Mouse (Mus musculus): ENCODE measurements around the gene 1700122O11Rik.

Gene 1700122O11Rik

DNA sequence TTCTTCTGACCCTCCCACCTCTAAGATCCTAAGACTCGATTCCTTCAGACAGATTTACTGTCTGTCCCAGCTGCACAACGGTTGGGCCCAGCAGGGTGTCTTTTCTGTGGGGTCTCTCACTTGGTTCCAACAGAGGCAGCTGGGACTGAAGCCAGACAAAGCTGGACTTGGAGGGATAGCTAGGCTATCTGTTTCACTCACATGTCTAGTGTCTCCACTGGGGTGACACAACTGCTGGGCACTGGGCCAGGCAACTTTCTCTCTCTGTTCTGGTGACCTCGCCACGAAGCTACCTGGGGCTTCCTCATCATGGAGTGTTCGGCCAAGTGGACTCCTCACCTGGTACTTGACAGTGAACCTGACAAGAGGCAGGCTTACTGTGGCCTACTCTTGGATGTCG lies 10.4 kb downstream of the 1700122O11Rik start:
- no peak for DNase-seq (ENCODE audit: low spot score in 2 of 2)

DNA sequence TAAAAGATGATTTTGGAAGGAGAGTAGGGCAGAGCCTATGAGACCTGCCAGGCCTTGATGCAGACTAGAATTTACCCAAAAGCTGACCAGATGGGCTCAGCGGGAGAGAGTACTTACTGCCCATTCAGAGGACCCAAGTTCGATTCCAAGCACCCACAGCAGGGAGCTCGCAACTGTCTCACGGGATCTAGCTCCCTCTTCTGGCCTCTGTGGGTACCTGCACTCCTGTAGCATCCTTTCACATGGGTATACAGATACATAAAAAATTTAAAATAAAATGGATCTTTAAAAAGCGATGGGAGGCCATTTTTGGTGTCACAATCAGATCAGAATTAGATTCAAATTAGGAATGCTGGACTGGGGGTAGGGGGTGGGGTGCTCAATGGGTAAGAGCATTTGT lies 11.1 kb downstream of the 1700122O11Rik start:
- no peak for DNase-seq (ENCODE audit: low spot score in 2 of 2)

DNA sequence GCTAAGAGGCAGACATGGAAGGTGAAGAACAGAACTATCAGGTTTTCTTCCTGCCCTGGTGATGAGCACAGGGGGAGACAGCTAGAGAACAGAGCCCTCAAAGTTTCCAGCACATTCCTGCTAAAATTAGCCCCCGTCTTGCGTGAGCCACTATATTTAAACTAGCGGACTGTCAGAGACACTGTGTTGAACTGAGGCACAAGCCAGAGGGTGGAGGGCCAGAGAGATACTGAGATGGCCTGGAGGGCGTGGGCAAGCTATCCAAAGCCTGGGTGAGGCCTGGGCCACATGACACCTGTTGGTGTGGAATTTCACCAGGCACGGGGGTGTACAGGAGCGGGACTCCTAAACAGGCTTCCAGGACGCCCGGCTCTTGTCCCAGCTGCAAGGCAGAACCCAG lies 14.0 kb downstream of the 1700122O11Rik start:
- no peak for DNase-seq (ENCODE audit: low spot score in 2 of 2)

DNA sequence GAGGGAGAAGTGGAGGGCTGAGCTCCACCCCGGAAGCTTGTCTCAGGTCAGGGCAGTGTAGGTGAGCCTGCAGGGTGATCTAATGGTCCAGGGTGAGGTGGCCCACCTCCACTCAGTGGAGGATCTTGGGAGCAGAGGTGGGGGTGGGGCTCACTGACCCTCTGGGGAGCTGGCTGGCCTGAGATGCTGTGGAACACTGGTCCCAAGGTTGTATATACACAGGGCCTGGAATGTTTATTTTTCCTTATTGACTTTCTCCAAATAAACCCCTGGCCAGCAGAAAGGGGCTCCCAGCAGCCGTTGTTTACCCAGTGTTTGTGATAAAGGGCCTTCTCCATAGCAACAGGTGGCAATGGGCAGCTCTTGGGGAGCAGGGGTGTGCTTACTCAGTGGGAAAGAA lies 18.5 kb downstream of the 1700122O11Rik start:
- DNase-seq (ENCODE audit: low spot score in 2 of 2) = no peak

DNA sequence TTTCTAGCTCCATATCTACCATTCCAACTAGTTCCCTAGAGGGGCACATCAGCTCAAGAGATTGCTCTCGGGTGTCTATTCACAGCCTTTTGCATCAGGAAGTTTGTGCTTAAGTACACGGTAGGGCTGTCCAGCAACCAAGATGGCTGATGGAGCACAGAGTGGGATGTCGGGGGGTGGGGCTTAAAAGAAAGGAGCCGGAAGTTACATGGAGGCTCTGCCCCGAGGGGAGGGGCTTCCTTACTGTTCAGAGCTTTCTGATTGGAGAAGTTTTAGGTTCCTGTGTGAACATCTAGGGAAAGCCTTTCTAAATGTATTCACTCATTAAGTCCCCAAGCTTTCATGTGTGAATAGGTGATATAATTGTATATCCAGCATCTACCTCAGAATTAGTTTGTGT lies 21.5 kb downstream of the 1700122O11Rik start:
- DNase-seq (ENCODE audit: low spot score in 2 of 2) = no peak

DNA sequence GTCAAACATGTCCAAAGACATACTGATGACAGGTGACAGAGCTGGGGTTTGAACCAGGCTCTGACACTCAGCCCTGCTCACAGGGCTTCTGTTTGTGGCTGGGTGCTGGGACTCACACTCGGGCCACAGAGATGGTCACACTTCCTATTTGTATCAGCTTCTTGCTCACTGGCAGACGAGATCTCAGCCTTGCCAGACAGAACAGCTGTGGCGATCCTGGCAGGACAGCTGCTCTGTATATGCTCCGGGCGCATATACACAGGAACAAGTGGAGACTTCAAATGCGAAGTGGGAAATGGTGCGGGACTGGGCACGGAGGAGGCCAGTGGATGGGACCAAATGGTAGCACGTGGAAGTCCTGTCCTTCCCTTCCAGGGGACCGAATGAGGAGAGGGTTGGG lies 25.5 kb downstream of the 1700122O11Rik start:
- no peak for DNase-seq (ENCODE audit: low spot score in 2 of 2)

DNA sequence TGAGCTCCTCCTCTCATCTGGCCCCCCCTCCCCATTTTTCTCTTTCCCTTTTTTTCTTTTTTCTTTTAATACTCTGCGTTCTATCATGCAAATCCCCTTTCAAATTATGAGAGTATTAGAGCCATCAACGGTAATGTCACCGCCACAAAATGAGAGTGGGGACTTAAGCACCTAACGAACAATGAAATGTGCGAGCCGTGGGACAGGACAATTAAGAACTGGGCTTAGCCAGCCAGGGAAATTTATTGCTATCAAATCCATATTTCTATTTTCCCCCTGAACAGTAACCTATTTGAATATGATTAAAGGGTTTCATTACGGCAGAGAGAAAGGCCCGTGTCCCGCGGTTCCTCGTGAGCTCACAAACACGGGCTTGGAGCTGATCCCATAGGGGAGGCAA lies 27.0 kb downstream of the 1700122O11Rik start:
- DNase-seq (ENCODE audit: low spot score in 2 of 2) = no peak

DNA sequence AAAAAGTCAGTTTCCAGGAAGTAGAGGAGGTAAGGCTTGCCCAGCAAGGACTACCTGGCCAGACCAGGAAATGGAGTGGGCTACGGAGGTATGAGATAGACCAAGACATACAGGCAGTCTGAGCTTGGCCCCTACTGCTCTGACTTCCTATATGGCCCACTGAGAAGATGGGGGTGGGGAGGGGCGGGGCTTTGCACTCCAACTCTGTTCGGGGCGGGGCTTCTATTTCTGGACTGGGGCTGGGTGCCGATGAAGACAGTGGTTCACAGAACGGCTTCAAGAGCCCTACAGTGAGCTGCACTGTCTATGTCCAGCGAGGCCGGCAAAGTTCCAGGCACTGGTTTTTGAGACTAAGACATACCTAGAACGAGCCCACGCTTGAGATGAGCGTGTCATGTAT lies 27.8 kb downstream of the 1700122O11Rik start:
- DNase-seq (ENCODE audit: low spot score in 2 of 2) = no peak

DNA sequence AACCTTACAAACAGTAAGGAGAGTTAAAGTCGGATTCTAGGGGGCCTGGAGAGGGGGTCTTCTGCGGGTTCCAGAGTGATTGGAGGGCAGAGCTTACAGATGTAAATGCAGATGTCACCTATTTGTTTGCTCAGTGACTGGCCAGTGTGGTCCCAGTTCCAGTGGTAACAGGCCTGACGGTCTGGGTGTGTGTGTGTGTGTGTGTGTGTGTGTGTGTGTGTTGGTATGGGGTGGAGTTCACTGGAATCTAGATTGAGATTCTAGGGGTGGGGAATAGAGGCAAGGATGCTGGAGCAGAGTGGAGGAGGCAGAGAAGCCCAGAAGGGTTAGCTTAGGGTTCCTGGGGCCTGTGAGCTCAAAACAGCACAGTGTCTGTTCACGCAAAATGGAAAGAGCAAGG lies 32.3 kb downstream of the 1700122O11Rik start:
- no peak for DNase-seq (ENCODE audit: low spot score in 2 of 2)

DNA sequence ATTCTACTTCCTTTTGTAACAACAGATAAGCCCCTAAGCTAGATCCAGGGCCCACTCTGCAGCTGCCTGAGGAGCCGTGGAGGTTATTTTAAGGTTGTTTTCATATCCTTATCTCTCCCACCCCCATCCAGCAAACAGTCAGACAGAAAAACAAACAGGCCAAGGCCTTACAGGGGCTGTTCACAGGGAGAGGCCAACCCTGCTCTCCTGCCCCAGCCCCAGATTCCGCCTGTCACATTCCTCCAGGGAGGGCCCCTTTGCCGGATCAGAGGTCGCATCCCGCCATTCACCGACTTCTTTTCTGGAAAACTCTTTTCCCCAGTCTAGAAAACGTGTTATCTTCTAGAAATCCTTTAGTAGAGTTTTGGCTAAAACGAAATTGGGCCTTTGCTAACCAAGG lies 33.0 kb downstream of the 1700122O11Rik start:
- DNase-seq (ENCODE audit: low spot score in 2 of 2) = no peak

DNA sequence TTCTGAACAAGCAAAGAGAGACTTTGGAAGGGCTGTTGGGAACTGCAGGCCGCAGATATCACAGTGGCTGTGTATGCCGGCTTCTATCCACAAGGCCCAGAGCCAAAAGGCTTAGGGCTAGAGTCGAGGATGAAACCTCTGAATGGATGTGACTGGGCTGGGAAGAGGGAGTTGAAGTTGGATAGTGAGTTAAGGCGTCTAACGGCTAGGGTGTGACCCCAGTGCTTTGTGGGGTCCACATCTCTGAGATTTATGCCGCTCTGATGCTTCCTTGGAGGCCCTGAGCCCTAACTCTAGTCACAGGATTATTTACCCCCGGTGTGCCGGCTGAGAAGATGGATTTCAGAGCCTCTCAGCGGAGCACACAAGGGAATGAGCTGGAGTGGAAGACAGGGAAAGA lies 33.5 kb downstream of the 1700122O11Rik start:
- no peak for DNase-seq (ENCODE audit: low spot score in 2 of 2)

DNA sequence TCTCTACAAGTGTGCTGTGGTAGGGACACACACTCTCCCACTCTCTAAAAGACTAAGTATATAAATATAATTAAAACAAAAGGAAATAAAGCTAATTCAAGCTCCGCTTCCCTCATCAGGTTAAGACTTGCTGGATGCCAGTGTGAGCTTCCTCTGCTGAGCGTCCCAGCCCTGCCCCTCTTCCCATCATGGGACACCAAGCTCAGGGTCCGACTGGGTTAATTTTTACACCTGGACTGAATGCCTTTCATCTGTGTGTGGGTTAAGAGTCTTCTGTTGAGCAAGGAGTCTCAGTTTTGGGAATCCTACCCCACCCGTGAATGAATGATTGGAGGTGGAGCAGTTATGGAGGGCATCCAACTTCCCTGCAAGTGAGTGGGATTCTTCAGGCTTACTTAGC lies 35.6 kb downstream of the 1700122O11Rik start:
- DNase-seq (ENCODE audit: low spot score in 2 of 2) = no peak

DNA sequence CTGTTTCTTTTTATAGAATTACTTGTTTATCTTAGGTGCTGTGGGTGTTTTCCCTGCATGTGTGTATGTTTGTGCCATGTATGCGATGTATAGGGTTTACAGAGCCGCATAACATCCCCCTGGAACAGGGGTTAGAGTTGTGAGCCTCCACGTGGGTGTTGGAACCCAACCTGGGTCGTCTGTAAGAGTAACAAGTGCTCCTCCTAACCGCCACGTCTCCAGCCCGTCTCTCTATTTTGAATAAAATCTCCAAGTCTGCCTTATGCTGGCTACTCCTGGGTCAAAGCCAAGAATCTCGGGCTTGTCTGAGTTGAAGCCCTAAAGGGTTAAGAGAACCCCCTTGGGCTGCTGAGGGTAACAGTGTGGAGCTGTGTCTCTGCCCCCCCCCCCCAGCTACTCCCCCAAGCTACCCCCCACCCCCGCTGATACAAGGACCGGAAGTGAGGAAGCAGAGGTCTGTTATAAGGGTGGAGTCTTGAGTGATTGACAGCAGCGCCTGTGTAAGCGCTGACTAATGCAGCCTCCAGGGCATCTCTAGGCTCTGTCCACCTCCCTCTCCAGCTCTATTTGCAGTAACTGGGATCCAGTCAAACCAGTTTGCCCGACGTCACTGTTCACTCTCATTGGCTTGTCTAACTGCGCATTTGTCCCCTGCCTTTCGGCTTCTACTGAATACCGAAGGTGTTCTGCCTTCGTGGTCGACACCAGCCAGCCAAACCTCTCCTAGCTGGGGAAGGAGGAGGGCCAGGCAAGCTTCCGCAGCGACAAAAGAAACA lies 36.3 kb downstream of the 1700122O11Rik start:
- no peak for DNase-seq (ENCODE audit: low spot score in 2 of 2)

DNA sequence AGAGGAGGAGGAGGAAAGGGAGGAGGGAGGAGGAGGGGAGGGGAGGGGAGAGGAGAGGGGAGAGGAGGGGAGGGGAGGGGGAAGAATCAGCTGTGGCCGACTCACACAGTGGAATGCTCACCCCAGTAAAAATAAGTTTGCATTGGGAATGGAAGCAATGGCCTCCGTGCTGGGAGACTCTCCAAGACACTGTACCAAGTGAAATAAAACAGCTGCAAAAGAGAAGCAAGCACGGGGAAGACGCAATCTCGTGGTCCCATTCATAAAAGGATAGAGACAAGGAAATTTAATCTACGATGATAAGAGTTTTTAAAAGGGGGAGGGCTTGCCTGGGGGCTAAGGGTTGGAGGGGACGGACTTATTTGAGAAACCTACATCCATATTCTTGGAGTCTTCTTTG lies 36.9 kb downstream of the 1700122O11Rik start:
- no peak for DNase-seq (ENCODE audit: low spot score in 2 of 2)

DNA sequence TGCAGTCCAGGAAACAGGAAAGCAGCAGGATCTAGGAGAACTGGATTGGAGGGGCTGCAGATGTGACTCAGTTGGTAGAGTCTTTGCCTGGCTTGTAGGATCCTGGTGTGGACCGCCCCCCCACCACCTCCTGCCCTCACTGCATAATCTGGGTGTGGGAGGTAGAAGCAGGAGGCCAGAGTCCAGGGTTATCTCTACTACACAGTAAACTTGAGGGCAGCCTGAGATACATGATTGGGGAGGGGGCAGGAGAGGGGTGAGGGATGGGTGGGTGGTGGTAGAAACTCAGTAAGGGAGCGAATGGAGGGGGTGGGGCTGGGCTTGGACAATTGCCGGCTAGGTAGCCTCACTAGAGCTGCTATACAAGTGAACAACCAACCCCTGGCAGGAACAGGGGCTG lies 38.3 kb downstream of the 1700122O11Rik start:
- no peak for DNase-seq (ENCODE audit: low spot score in 2 of 2)

DNA sequence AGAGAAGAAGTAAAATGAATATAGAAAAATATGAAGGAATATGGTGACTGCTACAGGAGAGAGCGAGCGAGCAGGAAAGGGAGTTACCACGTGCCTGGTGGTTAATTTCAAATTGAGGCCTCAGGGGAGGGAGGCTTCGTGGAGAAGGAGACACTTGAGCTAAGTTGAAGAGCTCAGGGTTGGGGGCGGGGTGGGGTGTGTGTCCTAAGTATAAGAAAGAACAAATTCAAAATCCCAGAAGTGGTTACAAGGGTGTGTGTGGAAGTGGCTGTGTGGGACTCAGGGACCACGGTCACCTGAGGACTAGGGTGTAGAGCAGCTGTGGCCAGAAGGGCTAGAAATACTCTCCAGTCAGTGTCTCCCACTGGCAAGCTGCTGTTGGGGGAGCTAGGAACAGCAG lies 38.7 kb downstream of the 1700122O11Rik start:
- DNase-seq (ENCODE audit: low spot score in 2 of 2) = no peak

DNA sequence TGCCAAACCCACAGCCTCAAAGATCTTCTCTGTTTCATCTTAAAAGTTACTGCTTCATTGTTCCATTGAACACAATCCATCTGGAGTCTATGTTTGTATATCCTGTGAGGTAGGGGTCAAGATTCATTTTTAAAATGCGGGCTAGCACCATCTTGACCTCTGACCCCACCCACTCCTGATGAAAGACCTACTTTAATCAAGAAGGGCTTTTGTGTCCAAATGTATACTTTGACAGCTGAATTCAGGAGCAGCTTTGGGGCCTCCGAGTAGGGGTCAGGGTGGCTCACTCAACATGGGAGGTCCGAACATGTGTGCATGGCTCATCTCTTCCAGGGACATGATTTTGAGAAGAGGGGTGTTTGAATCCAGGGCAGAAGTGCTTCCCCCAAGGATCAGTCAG lies 40.3 kb downstream of the 1700122O11Rik start:
- no peak for DNase-seq (ENCODE audit: low spot score in 2 of 2)

DNA sequence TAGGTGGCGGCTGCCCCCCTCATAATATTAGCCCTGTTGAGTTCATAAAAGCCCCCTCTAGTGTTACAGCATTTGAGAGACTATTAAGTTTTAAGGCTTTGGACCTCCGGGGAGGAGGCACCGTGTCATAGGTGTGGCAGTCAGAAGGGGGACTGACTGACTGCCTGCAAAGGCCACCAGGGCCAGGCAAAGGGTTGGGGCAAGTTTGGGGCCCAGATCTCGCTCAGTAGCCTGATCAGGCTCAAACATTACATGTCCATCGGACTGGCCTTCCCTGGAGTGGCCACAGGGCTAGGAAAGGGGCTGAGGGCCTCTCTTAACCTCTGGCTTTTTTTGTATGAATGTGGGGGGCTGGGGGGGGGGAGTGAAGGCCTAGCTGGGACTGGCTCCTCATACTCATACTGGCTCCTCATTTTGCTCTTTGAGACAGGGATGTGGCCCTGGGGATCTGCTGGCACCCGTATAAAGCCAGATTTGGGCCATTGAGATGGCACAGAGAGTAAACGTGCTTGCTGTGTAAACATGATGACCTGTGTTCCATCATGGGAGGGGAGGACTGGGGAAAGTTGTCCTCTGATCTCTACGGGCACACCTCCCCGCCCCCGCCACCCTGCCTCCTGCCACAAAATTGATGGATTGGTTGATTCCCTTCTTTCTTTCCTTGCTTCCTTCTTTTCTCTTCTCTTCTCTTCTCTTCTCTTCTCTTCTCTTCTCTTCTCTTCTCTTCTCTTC lies 47.5 kb downstream of the 1700122O11Rik start:
- DNase-seq (ENCODE audit: low spot score in 2 of 2) = no peak

DNA sequence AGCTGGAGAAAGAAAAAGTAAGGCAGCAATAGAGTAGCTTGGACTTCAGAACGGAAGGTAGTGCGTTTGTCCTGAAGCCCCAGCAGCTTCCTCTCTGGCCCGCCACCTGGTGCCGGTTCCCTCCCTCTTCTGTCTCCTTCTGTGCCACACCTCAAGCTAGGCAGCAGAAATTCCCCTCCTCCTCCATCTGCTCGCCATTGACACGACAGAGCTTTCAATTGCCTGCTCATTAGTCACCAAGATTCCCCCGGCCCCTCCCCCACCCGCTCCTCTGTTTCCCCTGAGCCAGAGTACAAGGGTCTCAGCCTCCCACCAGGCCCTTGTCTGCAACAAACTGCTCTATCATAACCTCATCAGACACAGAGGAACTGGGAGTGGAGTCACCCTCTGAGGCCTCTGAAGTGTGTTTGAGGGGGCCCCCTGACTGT lies 48.1 kb downstream of the 1700122O11Rik start:
- no peak for DNase-seq (ENCODE audit: low spot score in 2 of 2)

DNA sequence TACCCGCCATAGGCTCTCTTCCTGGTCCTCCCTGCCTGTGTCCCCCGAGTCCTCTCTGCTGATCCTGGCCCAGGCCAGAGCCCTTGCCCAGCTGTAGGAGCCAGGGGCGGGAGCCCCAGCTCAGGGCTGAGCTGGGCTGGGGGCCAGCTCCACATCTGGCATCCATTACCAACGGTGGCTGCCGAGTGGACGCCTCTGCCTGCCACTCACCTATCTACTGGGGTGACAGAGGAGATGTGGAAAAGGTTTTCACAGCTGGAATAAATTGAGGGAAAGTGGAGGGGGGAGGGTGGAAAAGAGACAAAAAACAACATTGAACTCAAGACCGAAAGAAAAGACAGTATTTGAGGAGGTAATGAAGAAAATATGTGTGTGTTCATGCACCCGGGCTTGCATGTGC lies 49.3 kb downstream of the 1700122O11Rik start:
- DNase-seq (ENCODE audit: low spot score in 2 of 2) = no peak

DNA sequence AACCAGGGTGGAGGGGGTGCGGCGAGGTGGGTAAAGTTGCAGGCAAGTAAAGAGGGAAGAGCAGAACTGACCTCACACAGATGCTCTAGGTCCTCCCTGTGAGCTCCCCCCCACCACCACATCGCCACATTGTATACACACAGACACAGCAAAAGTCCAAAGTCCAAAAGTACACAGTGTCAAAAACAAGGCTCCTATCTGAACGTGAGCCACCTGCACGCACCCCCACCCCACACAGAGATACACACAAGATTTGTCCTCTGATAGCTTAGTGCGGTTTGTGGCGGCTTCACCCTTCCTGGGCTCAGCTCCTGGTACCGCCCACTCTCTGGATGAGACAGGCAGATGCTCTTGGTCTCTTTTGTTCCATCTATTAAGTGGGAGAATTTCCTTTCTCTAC lies 50.0 kb downstream of the 1700122O11Rik start:
- no peak for DNase-seq (ENCODE audit: low spot score in 2 of 2)

Measured in spleen, postnatal 14 days (tissue).